ENCODE assay signal across 8 mouse cellular contexts in the genomic region with DNA sequence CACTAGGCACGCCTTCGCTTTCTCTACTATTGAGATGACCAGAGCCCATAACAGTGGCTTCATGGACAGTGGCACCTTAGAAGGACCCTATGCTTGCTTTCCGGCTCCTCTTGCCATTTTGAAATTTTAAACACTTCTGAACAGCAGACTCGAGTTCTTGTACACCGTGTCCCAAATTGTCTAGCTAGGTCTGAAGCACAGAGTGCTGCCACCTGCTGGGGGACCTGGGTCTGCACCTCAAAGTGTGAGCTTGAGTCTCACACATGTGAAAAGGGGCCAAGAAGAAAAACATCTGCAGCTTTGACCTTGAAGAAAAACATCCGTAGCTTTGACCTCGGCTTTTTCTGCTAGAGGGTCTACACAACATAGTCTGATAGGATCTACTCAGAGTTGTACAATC. TPM values are rescaled to one million over a fixed set of nuclear protein-coding genes. Genes with fewer than 3 reads are reported as not detected.
DNase-seq lines count a peak whose midpoint lies in the region; ATAC-seq and TF ChIP-seq lines count a peak whose summit lies in the region.

No protein-coding gene starts in this region.

- no peak for TF ChIP-seq POLR2A in bone marrow, adult 2 months (IDR thresholded peaks at IDR 0.05; ENCODE audit: borderline replicate concordance, control insufficient read depth, low read depth, low read length)

- H3K27me3 ChIP-seq in heart, embryonic 12.5 days (replicated peaks) = no peaks in the 10 kb centered on the region

- H3K36me3 ChIP-seq in heart, embryonic 12.5 days = peaks cover 27% of the 10 kb centered on the region

- ATAC-seq in heart, embryonic 12.5 days (ENCODE audit: insufficient number of reproducible peaks, low FRiP score) = no peak
- peak; percentile 57; the same call in 1 of the 2 replicates for ATAC-seq in erythroid progenitor cell, adult 5-6 weeks (replicated peaks; ENCODE audit: low FRiP score, poor library complexity, severe bottlenecking)

- TF ChIP-seq CTCF in bone marrow, adult 2 months (IDR thresholded peaks at IDR 0.05; ENCODE audit: control insufficient read depth, insufficient read depth, low read length) = peak; percentile 93

- H3K9ac ChIP-seq in heart, embryonic 12.5 days = no peak overlapping the region

- no peak overlapping the region for H3K27ac ChIP-seq in heart, embryonic 12.5 days (ENCODE audit: poor library complexity, severe bottlenecking)
- no peak overlapping the region for H3K27ac ChIP-seq in bone marrow, adult 2 months (ENCODE audit: control insufficient read depth, insufficient read depth, low read depth, low read length, poor library complexity)

- no peaks in the 10 kb centered on the region for H3K9me3 ChIP-seq in heart, embryonic 12.5 days (replicated peaks)

- no peak overlapping the region for H3K4me2 ChIP-seq in heart, embryonic 12.5 days

- DNase-seq in heart, adult 8-10 months (ENCODE audit: low spot score) = peak; percentile 45
- DNase-seq in CD4-positive helper T cell, adult 2 months (ENCODE audit: low read depth, low spot score) = peak; percentile 48
- DNase-seq in kidney, postnatal 25 days = peak; percentile 73 to 78
- DNase-seq in lung, postnatal 10 days = peak; percentile 79
- DNase-seq in spleen, postnatal 10 days (ENCODE audit: low spot score in 2 of 2) = peak; percentile 52 to 82

- 53% methylated on average over 7 of the region's 7 CpGs for WGBS in heart, embryonic 12.5 days
- WGBS in bone marrow, adult 2 months = 36% methylated on average over 7 of the region's 7 CpGs

- H3K4me3 ChIP-seq in heart, embryonic 12.5 days = no peak overlapping the region
- H3K4me3 ChIP-seq in bone marrow, adult 2 months (replicated peaks; ENCODE audit: control insufficient read depth, low read depth, low read length) = no peak overlapping the region

- peaks cover 11% of the 10 kb centered on the region for H3K4me1 ChIP-seq in heart, embryonic 12.5 days (replicated peaks)
- H3K4me1 ChIP-seq in bone marrow, adult 2 months (ENCODE audit: control insufficient read depth, insufficient read depth, low read length) = no peaks in the 10 kb centered on the region

RNA-seq across cellular contexts. Expression of a gene that starts 13.1 kb away (rescaled TPM):
- 1 to 10 TPM; 1.9 to 2.8 (median 2.5) TPM for total RNA-seq in heart, adult 8-10 months (2022)
- 6.3 and 7.0 TPM in 2 replicates for polyA plus RNA-seq in heart, embryonic 12.5 days (2016; fragmentation: Nextera tagmentation; extraction: Ambion mirVana)
- 2.0 and 3.2 TPM in 2 replicates for polyA plus RNA-seq in bone marrow, adult 2 months (2011; ENCODE audit: insufficient read depth, insufficient read length, low replicate concordance, missing spikeins)
- not detected in 2 replicates for total RNA-seq in erythroid progenitor cell, adult 5-6 weeks (2015; ENCODE audit: low replicate concordance)
- 0.51 TPM in 1 of 2 replicates, not detected in the other for total RNA-seq in erythroid progenitor cell, adult 5-6 weeks (2017; ENCODE audit: low replicate concordance)

RNA-seq across cellular contexts. Expression of a gene that starts 27.0 kb away (rescaled TPM):
- total RNA-seq in heart, adult 8-10 months (2022) = 10 to 100 TPM in 3 of 4 experiments, 1 to 10 TPM in 1; 7.6 to 13.8 (median 12.4) TPM
- polyA plus RNA-seq in heart, embryonic 12.5 days (2016; fragmentation: Nextera tagmentation; extraction: Ambion mirVana) = 22.9 and 23.2 TPM in 2 replicates
- polyA plus RNA-seq in bone marrow, adult 2 months (2011; ENCODE audit: insufficient read depth, insufficient read length, low replicate concordance, missing spikeins) = 11.7 and 12.9 TPM in 2 replicates
- total RNA-seq in erythroid progenitor cell, adult 5-6 weeks (2015; ENCODE audit: low replicate concordance) = 21.3 and 36.9 TPM in 2 replicates
- 31.0 and 68.0 TPM in 2 replicates for total RNA-seq in erythroid progenitor cell, adult 5-6 weeks (2017; ENCODE audit: low replicate concordance)
